Mouse (Mus musculus): ENCODE results near the gene Nat8f2.
"Not testable (repeated sequence)": the region's sequence is repeated elsewhere in the genome, so short reads cannot be mapped to it uniquely, and the experiment has no call there.

The Nat8f2 gene

GRCm38 (mm10) chr6:85869006-85869405, at the start of gene Nat8f2:
Gene Nat8f2 (minus strand): TSS chr6:85869158.
- not testable (repeated sequence) for DNase-seq

- not testable (repeated sequence) for DNase-seq
These were observed 49.4 kb upstream of the Nat8f2 start for GRCm38 (mm10) chr6:85918341-85918740.

GRCm38 (mm10) chr6:85916596-85916995, 47.6 kb upstream of the Nat8f2 start:
- DNase-seq: no peak

GRCm38 (mm10) chr6:85915539-85916513, 46.9 kb upstream of the Nat8f2 start, which contains the start of gene Nat8f1:
Gene Nat8f1 (minus strand): TSS chr6:85915687.
- DNase-seq: peak; percentile 88 to 91

- DNase-seq: peak; percentile 15 to 45
These were observed 46.2 kb upstream of the Nat8f2 start for GRCm38 (mm10) chr6:85915141-85915538.

GRCm38 (mm10) chr6:85911587-85911986, 42.6 kb upstream of the Nat8f2 start, which contains the start of gene Tprkb:
Gene Tprkb (plus strand): TSS chr6:85911865.
- no peak for DNase-seq

- DNase-seq: no peak
These were observed 40.7 kb upstream of the Nat8f2 start for GRCm38 (mm10) chr6:85909704-85910103.

GRCm38 (mm10) chr6:85908341-85908740, 39.4 kb upstream of the Nat8f2 start:
- no peak for DNase-seq

- peak in 1 of 2 experiments; percentile 49 for DNase-seq
These were observed 38.0 kb upstream of the Nat8f2 start for GRCm38 (mm10) chr6:85906911-85907351.

GRCm38 (mm10) chr6:85904642-85905061, 35.7 kb upstream of the Nat8f2 start, which contains the start of gene Nat8f4:
Gene Nat8f4 (minus strand): TSS chr6:85904884.
- peak; percentile 91 for DNase-seq

- no peak for DNase-seq
These were observed 33.3 kb upstream of the Nat8f2 start for GRCm38 (mm10) chr6:85902303-85902702.

- DNase-seq: peak in 1 of 2 experiments; percentile 22
These were observed 29.9 kb upstream of the Nat8f2 start for GRCm38 (mm10) chr6:85898596-85899475.

GRCm38 (mm10) chr6:85895061-85895648, 26.2 kb upstream of the Nat8f2 start:
- peak; percentile 50 to 57 for DNase-seq

GRCm38 (mm10) chr6:85888961-85889360, 20.0 kb upstream of the Nat8f2 start:
- no peak for DNase-seq

- no peak for DNase-seq
These were observed 15.4 kb upstream of the Nat8f2 start for GRCm38 (mm10) chr6:85884311-85884710.

GRCm38 (mm10) chr6:85883246-85883645, 14.3 kb upstream of the Nat8f2 start:
- not testable (repeated sequence) for DNase-seq

- no peak for DNase-seq
These were observed 950 bp downstream of the Nat8f2 start for GRCm38 (mm10) chr6:85867726-85868690.

GRCm38 (mm10) chr6:85866995-85867394, 2.0 kb downstream of the Nat8f2 start:
- DNase-seq: not testable (repeated sequence)

- not testable (repeated sequence) for DNase-seq
These were observed 2.8 kb downstream of the Nat8f2 start for GRCm38 (mm10) chr6:85866166-85866565.

- peak; percentile 44 to 70 for DNase-seq
These were observed 3.9 kb downstream of the Nat8f2 start for GRCm38 (mm10) chr6:85864900-85865639.
